Mouse (Mus musculus): ENCODE measurements around the gene Cmtm8. TPM values are rescaled to one million over a fixed set of nuclear protein-coding genes. Genes with fewer than 3 reads are reported as not detected.

The Cmtm8 gene
- polyA plus RNA-seq, 1 experiment from 2014 or later = 17.6 TPM

- Histone ChIP-seq H3K4me1 (ENCODE audit: control insufficient read depth, insufficient read depth, low read length) (no peaks in the 10 kb centered on the region), H3K27me3 (ENCODE audit: control insufficient read depth, insufficient read depth, low read length) (no peaks in the 10 kb centered on the region), H3K27ac (replicated peaks; ENCODE audit: low read depth, low read length) (no peak overlapping the region), H3K9me3 (ENCODE audit: control insufficient read depth, low read length) (no peaks in the 10 kb centered on the region), H3K4me2 (ENCODE audit: low read depth, severe bottlenecking) (no peak overlapping the region), H3K4me3 (ENCODE audit: low read depth, low read length) (no peak overlapping the region), H3K36me3 (ENCODE audit: control insufficient read depth, insufficient read depth, low read length) (no peaks in the 10 kb centered on the region), H3K9ac (ENCODE audit: low read length) (no peak overlapping the region)
- no peak for DNase-seq (ENCODE audit: low spot score)
- no peak for ATAC-seq (ENCODE audit: insufficient number of reproducible peaks, low FRiP score, low TSS enrichment, low read depth)
- WGBS = 57% methylated on average over 7 of the region's 7 CpGs
Measured at GRCm38 (mm10) chr9:114830351-114830750, 13.6 kb downstream of the Cmtm8 start.

- no peak overlapping the region for H3K27ac ChIP-seq (replicated peaks; ENCODE audit: low read depth, low read length)
- no peaks in the 10 kb centered on the region for H3K4me1 ChIP-seq (ENCODE audit: control insufficient read depth, insufficient read depth, low read length)
- no peak overlapping the region for H3K9ac ChIP-seq (ENCODE audit: low read length)
- no peak overlapping the region for H3K4me2 ChIP-seq (ENCODE audit: low read depth, severe bottlenecking)
- no peak for DNase-seq (ENCODE audit: low spot score)
- no peaks in the 10 kb centered on the region for H3K36me3 ChIP-seq (ENCODE audit: control insufficient read depth, insufficient read depth, low read length)
- H3K9me3 ChIP-seq (ENCODE audit: control insufficient read depth, low read length) = no peaks in the 10 kb centered on the region
- no peaks in the 10 kb centered on the region for H3K27me3 ChIP-seq (ENCODE audit: control insufficient read depth, insufficient read depth, low read length)
- H3K4me3 ChIP-seq (ENCODE audit: low read depth, low read length) = no peak overlapping the region
- ATAC-seq (ENCODE audit: insufficient number of reproducible peaks, low FRiP score, low TSS enrichment, low read depth) = no peak
- WGBS = 85% methylated on average over 8 of the region's 8 CpGs
Measured at GRCm38 (mm10) chr9:114829669-114830068, 14.3 kb downstream of the Cmtm8 start.

- Histone ChIP-seq H3K27me3 (ENCODE audit: control insufficient read depth, insufficient read depth, low read length) (no peaks in the 10 kb centered on the region), H3K9ac (ENCODE audit: low read length) (no peak overlapping the region), H3K4me3 (ENCODE audit: low read depth, low read length) (no peak overlapping the region), H3K4me2 (ENCODE audit: low read depth, severe bottlenecking) (no peak overlapping the region), H3K9me3 (ENCODE audit: control insufficient read depth, low read length) (no peaks in the 10 kb centered on the region), H3K4me1 (ENCODE audit: control insufficient read depth, insufficient read depth, low read length) (no peaks in the 10 kb centered on the region), H3K36me3 (ENCODE audit: control insufficient read depth, insufficient read depth, low read length) (no peaks in the 10 kb centered on the region), H3K27ac (replicated peaks; ENCODE audit: low read depth, low read length) (no peak overlapping the region)
- DNase-seq (ENCODE audit: low spot score) (no peak), ATAC-seq (ENCODE audit: insufficient number of reproducible peaks, low FRiP score, low TSS enrichment, low read depth) (no peak)
- 95% methylated on average over 6 of the region's 6 CpGs for WGBS
Measured at GRCm38 (mm10) chr9:114828377-114828776, 15.6 kb downstream of the Cmtm8 start.

GRCm38 (mm10) chr9:114827242-114827852 is 16.6 kb downstream of the Cmtm8 start:
- Histone ChIP-seq H3K9ac (ENCODE audit: low read length) (no peak overlapping the region), H3K4me1 (ENCODE audit: control insufficient read depth, insufficient read depth, low read length) (no peaks in the 10 kb centered on the region), H3K9me3 (ENCODE audit: control insufficient read depth, low read length) (no peaks in the 10 kb centered on the region), H3K4me3 (ENCODE audit: low read depth, low read length) (no peak overlapping the region), H3K4me2 (ENCODE audit: low read depth, severe bottlenecking) (no peak overlapping the region), H3K27me3 (ENCODE audit: control insufficient read depth, insufficient read depth, low read length) (no peaks in the 10 kb centered on the region), H3K27ac (replicated peaks; ENCODE audit: low read depth, low read length) (no peak overlapping the region), H3K36me3 (ENCODE audit: control insufficient read depth, insufficient read depth, low read length) (no peaks in the 10 kb centered on the region)
- 58% methylated on average over 1 of the region's 1 CpGs for WGBS
- ATAC-seq (ENCODE audit: insufficient number of reproducible peaks, low FRiP score, low TSS enrichment, low read depth) (no peak), DNase-seq (ENCODE audit: low spot score) (no peak)

- no peak overlapping the region for H3K9ac ChIP-seq (ENCODE audit: low read length)
- ATAC-seq (ENCODE audit: insufficient number of reproducible peaks, low FRiP score, low TSS enrichment, low read depth) (no peak), DNase-seq (ENCODE audit: low spot score) (no peak)
- no peaks in the 10 kb centered on the region for H3K27me3 ChIP-seq (ENCODE audit: control insufficient read depth, insufficient read depth, low read length)
- H3K4me1 ChIP-seq (ENCODE audit: control insufficient read depth, insufficient read depth, low read length) = no peaks in the 10 kb centered on the region
- H3K4me3 ChIP-seq (ENCODE audit: low read depth, low read length) = no peak overlapping the region
- H3K9me3 ChIP-seq (ENCODE audit: control insufficient read depth, low read length) = no peaks in the 10 kb centered on the region
- H3K4me2 ChIP-seq (ENCODE audit: low read depth, severe bottlenecking) = no peak overlapping the region
- 94% methylated on average over 7 of the region's 7 CpGs for WGBS
- H3K36me3 ChIP-seq (ENCODE audit: control insufficient read depth, insufficient read depth, low read length) = no peaks in the 10 kb centered on the region
- H3K27ac ChIP-seq (replicated peaks; ENCODE audit: low read depth, low read length) = no peak overlapping the region
Measured at GRCm38 (mm10) chr9:114824166-114824565, 19.8 kb downstream of the Cmtm8 start.

- no peak overlapping the region for H3K9ac ChIP-seq (ENCODE audit: low read length)
- H3K4me3 ChIP-seq (ENCODE audit: low read depth, low read length) = no peak overlapping the region
- ATAC-seq (ENCODE audit: insufficient number of reproducible peaks, low FRiP score, low TSS enrichment, low read depth) (no peak), DNase-seq (ENCODE audit: low spot score) (no peak)
- no peaks in the 10 kb centered on the region for H3K27me3 ChIP-seq (ENCODE audit: control insufficient read depth, insufficient read depth, low read length)
- no peak overlapping the region for H3K4me2 ChIP-seq (ENCODE audit: low read depth, severe bottlenecking)
- H3K4me1 ChIP-seq (ENCODE audit: control insufficient read depth, insufficient read depth, low read length) = no peaks in the 10 kb centered on the region
- H3K9me3 ChIP-seq (ENCODE audit: control insufficient read depth, low read length) = no peaks in the 10 kb centered on the region
- H3K27ac ChIP-seq (replicated peaks; ENCODE audit: low read depth, low read length) = no peak overlapping the region
- WGBS = 78% methylated on average over 15 of the region's 15 CpGs
- no peaks in the 10 kb centered on the region for H3K36me3 ChIP-seq (ENCODE audit: control insufficient read depth, insufficient read depth, low read length)
Measured at GRCm38 (mm10) chr9:114821548-114822289, 22.2 kb downstream of the Cmtm8 start.

- Histone ChIP-seq H3K9me3 (ENCODE audit: control insufficient read depth, low read length) (no peaks in the 10 kb centered on the region), H3K27me3 (ENCODE audit: control insufficient read depth, insufficient read depth, low read length) (no peaks in the 10 kb centered on the region), H3K36me3 (ENCODE audit: control insufficient read depth, insufficient read depth, low read length) (no peaks in the 10 kb centered on the region), H3K4me1 (ENCODE audit: control insufficient read depth, insufficient read depth, low read length) (no peaks in the 10 kb centered on the region), H3K4me2 (ENCODE audit: low read depth, severe bottlenecking) (no peak overlapping the region), H3K9ac (ENCODE audit: low read length) (no peak overlapping the region), H3K27ac (replicated peaks; ENCODE audit: low read depth, low read length) (no peak overlapping the region), H3K4me3 (ENCODE audit: low read depth, low read length) (no peak overlapping the region)
- ATAC-seq (ENCODE audit: insufficient number of reproducible peaks, low FRiP score, low TSS enrichment, low read depth) (no peak), DNase-seq (ENCODE audit: low spot score) (no peak)
- WGBS = 89% methylated on average over 3 of the region's 3 CpGs
Measured at GRCm38 (mm10) chr9:114818918-114819317, 25.0 kb downstream of the Cmtm8 start.

- H3K4me2 ChIP-seq (ENCODE audit: low read depth, severe bottlenecking) = no peak overlapping the region
- WGBS = 84% methylated on average over 7 of the region's 7 CpGs
- H3K27ac ChIP-seq (replicated peaks; ENCODE audit: low read depth, low read length) = no peak overlapping the region
- ATAC-seq (ENCODE audit: insufficient number of reproducible peaks, low FRiP score, low TSS enrichment, low read depth) (no peak), DNase-seq (ENCODE audit: low spot score) (no peak)
- no peaks in the 10 kb centered on the region for H3K4me1 ChIP-seq (ENCODE audit: control insufficient read depth, insufficient read depth, low read length)
- H3K9ac ChIP-seq (ENCODE audit: low read length) = no peak overlapping the region
- H3K36me3 ChIP-seq (ENCODE audit: control insufficient read depth, insufficient read depth, low read length) = no peaks in the 10 kb centered on the region
- no peaks in the 10 kb centered on the region for H3K27me3 ChIP-seq (ENCODE audit: control insufficient read depth, insufficient read depth, low read length)
- H3K9me3 ChIP-seq (ENCODE audit: control insufficient read depth, low read length) = no peaks in the 10 kb centered on the region
- H3K4me3 ChIP-seq (ENCODE audit: low read depth, low read length) = no peak overlapping the region
Measured at GRCm38 (mm10) chr9:114817012-114817411, 26.9 kb downstream of the Cmtm8 start.

Data from limb, embryonic 11.5 days (tissue).